Mouse (Mus musculus): ENCODE measurements around the gene Olfr995. TPM values are rescaled to one million over a fixed set of nuclear protein-coding genes. Genes with fewer than 3 reads are reported as not detected.

Gene Olfr995
- polyA plus RNA-seq (2012; ENCODE audit: insufficient read depth, insufficient read length, missing spikeins) = not detected in 2 replicates

DNA sequence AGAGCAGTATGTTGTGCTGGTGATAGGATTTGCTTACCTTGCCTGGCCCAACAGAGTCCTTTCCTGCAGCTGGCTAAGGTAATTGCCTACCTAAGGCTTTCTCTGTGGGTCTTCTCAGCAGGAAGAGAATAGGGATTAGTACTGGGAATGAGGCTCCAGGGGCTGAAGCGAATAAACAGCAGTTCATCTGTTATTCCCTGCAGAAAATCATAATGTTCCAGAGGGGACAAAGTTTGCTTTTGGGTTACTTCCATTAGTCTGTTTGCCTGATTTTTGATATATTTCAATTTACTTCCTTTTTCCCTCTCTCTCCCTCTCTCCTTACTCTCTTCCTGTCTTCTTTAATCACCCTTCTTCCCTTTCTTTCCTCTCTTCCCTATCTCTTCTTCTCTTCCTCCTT, at the start of gene Olfr995:
TSS of gene Olfr995 (minus strand) at position 101 of the 400 bp plus-strand sequence.
- H3K4me1 ChIP-seq (ENCODE audit: control insufficient read depth, insufficient read depth, low read length) = no peaks in the 10 kb centered on the region
- TF ChIP-seq CTCF (IDR thresholded peaks at IDR 0.05; ENCODE audit: low read depth, low read length) = no peak
- H3K4me3 ChIP-seq (ENCODE audit: insufficient read depth, low read length) = no peak within 1 kb of the TSS
- H3K27ac ChIP-seq (ENCODE audit: insufficient read depth, low read depth, low read length) = no peak within 1 kb of the TSS

- H3K4me3 ChIP-seq (ENCODE audit: insufficient read depth, low read length) = no peak overlapping the region
- no peak overlapping the region for H3K27ac ChIP-seq (ENCODE audit: insufficient read depth, low read depth, low read length)
- TF ChIP-seq CTCF (IDR thresholded peaks at IDR 0.05; ENCODE audit: low read depth, low read length) (no peak), POLR2A (IDR thresholded peaks at IDR 0.05; ENCODE audit: borderline replicate concordance, low read depth, low read length) (no peak)
- H3K4me1 ChIP-seq (ENCODE audit: control insufficient read depth, insufficient read depth, low read length) = no peaks in the 10 kb centered on the region
These were observed 47.0 kb upstream of the Olfr995 start for GRCm38 (mm10) chr2:85490396-85490795.

DNA sequence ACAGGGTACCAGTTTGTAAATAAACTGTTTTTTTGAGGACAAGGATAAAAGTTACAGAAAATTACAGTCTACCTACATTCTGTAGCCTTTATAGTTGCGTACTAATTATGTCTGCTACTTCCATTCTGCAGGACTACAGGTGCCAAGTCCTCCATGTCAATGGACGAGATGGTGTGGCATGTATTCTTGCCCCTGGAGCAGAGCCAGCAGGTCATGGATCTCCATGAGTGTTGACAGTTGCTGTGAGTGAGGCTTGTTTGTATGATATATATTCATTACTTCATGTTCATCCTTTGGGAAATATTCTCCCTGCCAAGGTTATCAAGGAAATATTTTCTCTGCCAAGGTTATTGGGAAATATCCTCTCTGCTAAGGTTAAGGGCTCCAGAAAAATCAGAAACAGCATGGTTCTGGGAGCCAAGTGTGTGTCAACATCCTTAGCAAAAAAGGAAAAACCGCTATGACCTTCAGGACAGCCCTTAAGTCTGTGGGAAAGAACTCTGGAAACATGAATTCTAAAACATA, 23.4 kb upstream of the Olfr995 start:
- Histone ChIP-seq H3K4me1 (ENCODE audit: control insufficient read depth, insufficient read depth, low read length) (no peaks in the 10 kb centered on the region), H3K27ac (ENCODE audit: insufficient read depth, low read depth, low read length) (no peak overlapping the region), H3K4me3 (ENCODE audit: insufficient read depth, low read length) (no peak overlapping the region)
- TF ChIP-seq POLR2A (IDR thresholded peaks at IDR 0.05; ENCODE audit: borderline replicate concordance, low read depth, low read length) (no peak), CTCF (IDR thresholded peaks at IDR 0.05; ENCODE audit: low read depth, low read length) (no peak)

DNA sequence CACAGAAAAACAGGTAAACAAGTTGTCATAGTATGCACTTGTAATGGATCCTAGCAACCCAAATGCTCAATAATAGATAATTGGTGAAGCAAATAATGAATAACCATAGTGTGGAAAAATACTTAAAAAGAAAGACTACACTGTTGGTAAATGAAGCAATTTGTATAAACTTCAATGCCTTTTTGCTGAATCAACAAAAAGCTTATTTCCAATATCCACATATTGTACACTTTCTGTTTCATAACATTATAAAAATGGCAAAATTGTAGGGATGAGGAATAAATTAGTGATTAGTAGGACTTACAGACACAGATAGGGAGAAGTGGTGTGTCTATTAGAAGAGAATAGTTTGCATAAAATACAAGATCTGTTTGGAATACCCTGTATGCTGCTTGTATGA, 893 bp downstream of the Olfr995 start:
- Histone ChIP-seq H3K27ac (ENCODE audit: insufficient read depth, low read depth, low read length) (no peak overlapping the region), H3K4me1 (ENCODE audit: control insufficient read depth, insufficient read depth, low read length) (no peaks in the 10 kb centered on the region), H3K4me3 (ENCODE audit: insufficient read depth, low read length) (no peak overlapping the region)
- TF ChIP-seq POLR2A (IDR thresholded peaks at IDR 0.05; ENCODE audit: borderline replicate concordance, low read depth, low read length) (no peak), CTCF (IDR thresholded peaks at IDR 0.05; ENCODE audit: low read depth, low read length) (no peak)

DNA sequence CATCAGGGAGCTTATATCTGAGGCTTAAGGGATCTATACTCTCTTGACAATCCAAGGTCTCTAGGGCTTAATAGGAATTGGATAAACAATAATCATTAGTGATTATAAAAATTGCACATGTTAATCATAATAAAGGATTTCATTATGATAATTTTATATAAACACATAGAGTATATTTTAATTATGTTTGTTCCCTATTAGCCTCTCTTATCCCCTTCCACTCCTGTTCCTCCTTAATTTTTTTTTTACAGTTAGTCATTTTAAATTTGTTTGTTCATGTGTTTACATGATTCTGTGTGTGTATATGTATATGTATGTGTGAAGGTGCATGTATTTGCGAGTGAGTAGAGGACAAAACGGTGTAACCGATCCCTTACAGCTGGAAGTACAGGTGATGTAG, 7.1 kb downstream of the Olfr995 start, which contains the start of gene Olfr994:
TSS of gene Olfr994 (minus strand) at position 101 of the 400 bp plus-strand sequence.
- no peak within 1 kb of the TSS for H3K27ac ChIP-seq (ENCODE audit: insufficient read depth, low read depth, low read length)
- H3K4me1 ChIP-seq (ENCODE audit: control insufficient read depth, insufficient read depth, low read length) = no peaks in the 10 kb centered on the region
- H3K4me3 ChIP-seq (ENCODE audit: insufficient read depth, low read length) = no peak within 1 kb of the TSS
- TF ChIP-seq CTCF (IDR thresholded peaks at IDR 0.05; ENCODE audit: low read depth, low read length) = no peak
- no peak for TF ChIP-seq POLR2A (IDR thresholded peaks at IDR 0.05; ENCODE audit: borderline replicate concordance, low read depth, low read length)

DNA sequence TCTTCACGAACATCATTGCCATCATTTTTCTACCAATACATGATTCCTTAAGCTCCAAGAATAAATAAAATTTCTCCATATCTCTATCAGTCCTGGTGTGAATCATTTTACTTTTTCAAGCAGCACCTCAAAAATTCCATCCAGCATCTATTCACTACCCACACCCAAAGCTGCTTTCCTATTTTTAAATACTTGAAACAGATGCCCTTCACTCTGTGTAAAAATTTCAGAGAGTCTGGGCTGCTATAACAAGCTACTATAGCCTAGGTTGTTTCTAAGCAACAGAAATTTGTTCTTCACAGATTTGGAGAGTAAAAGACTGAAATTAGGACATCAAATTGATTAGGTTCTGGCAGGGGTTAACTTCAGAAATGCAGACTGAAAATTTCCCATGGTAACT, 17.5 kb downstream of the Olfr995 start:
- Histone ChIP-seq H3K27ac (ENCODE audit: insufficient read depth, low read depth, low read length) (no peak overlapping the region), H3K4me1 (ENCODE audit: control insufficient read depth, insufficient read depth, low read length) (no peaks in the 10 kb centered on the region), H3K4me3 (ENCODE audit: insufficient read depth, low read length) (no peak overlapping the region)
- TF ChIP-seq CTCF (IDR thresholded peaks at IDR 0.05; ENCODE audit: low read depth, low read length) = no peak
- TF ChIP-seq POLR2A (IDR thresholded peaks at IDR 0.05; ENCODE audit: borderline replicate concordance, low read depth, low read length) = no peak

GRCm38 (mm10) chr2:85414777-85415176, 28.7 kb downstream of the Olfr995 start, which contains the start of gene Olfr993:
Gene Olfr993, minus strand, starts transcription at chr2:85414877.
- Histone ChIP-seq H3K27ac (ENCODE audit: insufficient read depth, low read depth, low read length) (no peak within 1 kb of the TSS), H3K4me3 (ENCODE audit: insufficient read depth, low read length) (no peak within 1 kb of the TSS), H3K4me1 (ENCODE audit: control insufficient read depth, insufficient read depth, low read length) (no peaks in the 10 kb centered on the region)
- TF ChIP-seq CTCF (IDR thresholded peaks at IDR 0.05; ENCODE audit: low read depth, low read length) = no peak
- TF ChIP-seq POLR2A (IDR thresholded peaks at IDR 0.05; ENCODE audit: borderline replicate concordance, low read depth, low read length) = no peak

DNA sequence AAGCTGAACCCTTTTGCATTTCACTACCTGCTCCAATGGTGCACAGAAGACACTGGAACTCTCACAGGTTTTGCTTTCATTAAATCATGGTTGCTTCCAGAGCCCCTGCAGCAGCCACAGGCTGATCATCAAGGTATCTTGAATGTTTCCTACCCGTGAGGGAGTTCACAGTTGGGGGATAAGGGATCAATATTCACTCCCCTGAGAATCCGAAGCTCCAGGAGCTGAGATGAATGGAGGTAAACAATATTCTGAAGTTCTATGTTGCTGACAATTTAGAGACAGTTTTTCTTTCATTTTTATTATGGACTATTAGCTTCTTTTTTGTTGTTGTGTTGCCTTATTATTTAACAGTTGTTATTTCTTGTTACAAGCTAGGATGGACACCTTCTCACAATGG, 34.1 kb downstream of the Olfr995 start, which contains the start of gene Olfr992:
TSS of gene Olfr992 (minus strand) at position 101 of the 400 bp plus-strand sequence.
- TF ChIP-seq POLR2A (IDR thresholded peaks at IDR 0.05; ENCODE audit: borderline replicate concordance, low read depth, low read length) = no peak
- TF ChIP-seq CTCF (IDR thresholded peaks at IDR 0.05; ENCODE audit: low read depth, low read length) = no peak
- Histone ChIP-seq H3K4me3 (ENCODE audit: insufficient read depth, low read length) (no peak within 1 kb of the TSS), H3K27ac (ENCODE audit: insufficient read depth, low read depth, low read length) (no peak within 1 kb of the TSS), H3K4me1 (ENCODE audit: control insufficient read depth, insufficient read depth, low read length) (no peaks in the 10 kb centered on the region)

Other genes with a start within 250 kb of the Olfr995 start
- gene Lrrc55, start 246.4 kb downstream of the Olfr995 start, polyA plus RNA-seq (2012; ENCODE audit: insufficient read depth, insufficient read length, missing spikeins) = not detected in 2 replicates
- gene Olfr987, start 104.3 kb downstream of the Olfr995 start, polyA plus RNA-seq (2012; ENCODE audit: insufficient read depth, insufficient read length, missing spikeins) = not detected in 2 replicates
- not detected in 2 replicates for gene Olfr988, start 80.4 kb downstream of the Olfr995 start, polyA plus RNA-seq (2012; ENCODE audit: insufficient read depth, insufficient read length, missing spikeins)
- not detected in 2 replicates for gene Olfr992, start 34.2 kb downstream of the Olfr995 start, polyA plus RNA-seq (2012; ENCODE audit: insufficient read depth, insufficient read length, missing spikeins)
- not detected in 2 replicates for gene Olfr993, start 28.8 kb downstream of the Olfr995 start, polyA plus RNA-seq (2012; ENCODE audit: insufficient read depth, insufficient read length, missing spikeins)
- gene Olfr994, start 7.2 kb downstream of the Olfr995 start, polyA plus RNA-seq (2012; ENCODE audit: insufficient read depth, insufficient read length, missing spikeins) = not detected in 2 replicates
- not detected in 2 replicates for gene 4833423E24Rik, start 75.4 kb upstream of the Olfr995 start, polyA plus RNA-seq (2012; ENCODE audit: insufficient read depth, insufficient read length, missing spikeins)
- gene Olfr996, start 135.6 kb upstream of the Olfr995 start, polyA plus RNA-seq (2012; ENCODE audit: insufficient read depth, insufficient read length, missing spikeins) = not detected in 2 replicates
- gene Olfr998, start 145.3 kb upstream of the Olfr995 start, polyA plus RNA-seq (2012; ENCODE audit: insufficient read depth, insufficient read length, missing spikeins) = not detected in 2 replicates
- not detected in 2 replicates for gene Olfr1000, start 168.3 kb upstream of the Olfr995 start, polyA plus RNA-seq (2012; ENCODE audit: insufficient read depth, insufficient read length, missing spikeins)
- gene Olfr1002, start 207.1 kb upstream of the Olfr995 start, polyA plus RNA-seq (2012; ENCODE audit: insufficient read depth, insufficient read length, missing spikeins) = not detected in 2 replicates
- not detected in 2 replicates for gene Olfr154, start 220.8 kb upstream of the Olfr995 start, polyA plus RNA-seq (2012; ENCODE audit: insufficient read depth, insufficient read length, missing spikeins)
- not detected in 2 replicates for gene Olfr1006, start 235.1 kb upstream of the Olfr995 start, polyA plus RNA-seq (2012; ENCODE audit: insufficient read depth, insufficient read length, missing spikeins)
- gene Olfr1008, start 245.8 kb upstream of the Olfr995 start, polyA plus RNA-seq (2012; ENCODE audit: insufficient read depth, insufficient read length, missing spikeins) = not detected in 2 replicates

All from bone marrow macrophage, adult 2 months (primary cell).